Mouse (Mus musculus) urinary bladder, postnatal 14 days (tissue): ENCODE data around the gene Fam129a.

ENCODE experiments used
- DNase-seq: peaks from one replicate; pipeline ENCODE4 v3.0.0; 2021; ENCODE audit warnings: low spot score

Gene Fam129a

GRCm38 (mm10) chr1:151664837-151665431 lies 93.9 kb downstream of the Fam129a start:
- DNase-seq, result no peak

GRCm38 (mm10) chr1:151667351-151668074 lies 96.5 kb downstream of the Fam129a start:
- DNase-seq, result no peak

- no peak for DNase-seq
Observed at GRCm38 (mm10) chr1:151670006-151670591, 99.1 kb downstream of the Fam129a start.

- DNase-seq, result no peak
Observed at GRCm38 (mm10) chr1:151675684-151676083, 104.7 kb downstream of the Fam129a start.

GRCm38 (mm10) chr1:151677185-151677809 lies 106.3 kb downstream of the Fam129a start:
- no peak for DNase-seq

GRCm38 (mm10) chr1:151677975-151678374 lies 107.0 kb downstream of the Fam129a start:
- DNase-seq, result peak; percentile 46

GRCm38 (mm10) chr1:151679153-151679552 lies 108.2 kb downstream of the Fam129a start:
- no peak for DNase-seq

- DNase-seq, result no peak
Observed at GRCm38 (mm10) chr1:151679883-151680613, 109.1 kb downstream of the Fam129a start.

GRCm38 (mm10) chr1:151680971-151681370 lies 110.0 kb downstream of the Fam129a start:
- no peak for DNase-seq

- no peak for DNase-seq
Observed at GRCm38 (mm10) chr1:151682896-151683295, 111.9 kb downstream of the Fam129a start.

- peak; percentile 16 for DNase-seq
Observed at GRCm38 (mm10) chr1:151684451-151684892, 113.5 kb downstream of the Fam129a start.

- DNase-seq, result no peak
Observed at GRCm38 (mm10) chr1:151684978-151685377, 114.0 kb downstream of the Fam129a start.

GRCm38 (mm10) chr1:151685666-151686309 lies 114.8 kb downstream of the Fam129a start:
- no peak for DNase-seq

- peak; percentile 32 for DNase-seq
Observed at GRCm38 (mm10) chr1:151686696-151687095, 115.7 kb downstream of the Fam129a start.

GRCm38 (mm10) chr1:151689032-151689431 lies 118.0 kb downstream of the Fam129a start:
- DNase-seq, result no peak

- no peak for DNase-seq
Observed at GRCm38 (mm10) chr1:151689561-151689960, 118.6 kb downstream of the Fam129a start.

- no peak for DNase-seq
Observed at GRCm38 (mm10) chr1:151690061-151690460, 119.1 kb downstream of the Fam129a start.

GRCm38 (mm10) chr1:151690583-151691193 lies 119.7 kb downstream of the Fam129a start:
- peak; percentile 37 for DNase-seq

- DNase-seq, result peak; percentile 73
Observed at GRCm38 (mm10) chr1:151692867-151693266, 121.9 kb downstream of the Fam129a start.

GRCm38 (mm10) chr1:151696751-151697150 lies 125.8 kb downstream of the Fam129a start:
- no peak for DNase-seq
